Mouse (Mus musculus): ENCODE measurements around the gene Gpr179.

Gene Gpr179

GRCm38 (mm10) chr11:97352027-97352684 is at the start of gene Gpr179:
TSS of gene Gpr179 (minus strand) at chr11:97352077.
- DNase-seq (ENCODE audit: low read depth, low spot score), result no peak

GRCm38 (mm10) chr11:97401082-97401481 is 49.2 kb upstream of the Gpr179 start:
- DNase-seq (ENCODE audit: low read depth, low spot score), result peak; percentile 79

DNA sequence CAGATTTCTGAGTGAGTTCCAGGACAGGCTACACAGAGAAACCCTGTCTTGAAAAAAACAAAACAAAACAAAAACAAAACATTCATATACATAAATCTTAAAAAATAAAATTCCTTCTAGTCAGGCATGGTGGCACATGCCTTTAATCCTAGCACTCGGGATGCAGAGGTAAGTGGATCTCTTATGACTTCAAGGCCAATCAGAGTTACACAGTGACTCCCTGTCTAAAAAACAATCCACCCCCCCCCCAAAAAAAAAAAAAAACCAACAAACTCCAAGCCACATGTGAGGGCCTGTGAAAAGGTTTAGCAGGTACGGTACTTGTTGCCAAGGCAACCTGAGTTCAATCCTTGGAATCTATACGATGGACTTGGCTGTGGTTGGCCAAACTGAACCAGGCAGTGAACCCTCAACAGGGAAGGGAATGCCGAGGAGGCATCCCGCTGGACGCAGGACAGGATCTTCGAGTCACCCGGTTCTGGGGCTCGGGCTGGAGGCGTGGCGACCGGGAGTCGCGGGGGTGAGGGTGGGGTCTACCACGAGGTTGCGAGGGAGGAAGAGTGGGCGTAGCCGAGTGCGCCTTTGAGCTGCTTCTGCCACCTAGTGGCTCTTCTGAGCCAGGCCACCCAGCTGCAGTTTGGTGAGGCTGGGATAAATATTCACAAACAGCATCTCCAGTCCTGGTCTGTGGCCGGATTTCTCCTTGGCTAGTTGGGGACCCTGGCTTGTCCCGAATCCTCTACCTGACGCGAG is 48.3 kb upstream of the Gpr179 start:
- DNase-seq (ENCODE audit: low read depth, low spot score), result peak; percentile 76

DNA sequence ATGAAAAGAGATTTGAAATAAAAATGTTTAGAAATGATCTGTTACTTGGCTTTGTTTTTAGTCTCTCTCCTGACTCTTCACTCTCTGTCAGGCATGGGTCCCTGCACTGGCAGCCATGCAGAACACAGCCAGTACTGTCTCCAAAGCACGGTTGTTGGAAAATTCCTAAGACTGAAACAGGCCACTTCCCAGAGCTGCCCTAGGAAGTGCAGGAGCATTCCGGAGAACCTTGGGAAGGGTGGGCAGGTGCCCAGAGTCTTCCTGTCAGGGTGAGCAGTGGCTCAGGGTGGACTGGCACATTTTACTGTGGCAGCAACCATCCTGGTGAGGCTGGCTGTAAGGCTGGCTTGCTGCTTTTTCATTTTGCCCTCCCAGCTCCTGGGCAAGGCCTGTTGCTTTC is 46.6 kb upstream of the Gpr179 start:
- DNase-seq (ENCODE audit: low read depth, low spot score), result no peak

DNA sequence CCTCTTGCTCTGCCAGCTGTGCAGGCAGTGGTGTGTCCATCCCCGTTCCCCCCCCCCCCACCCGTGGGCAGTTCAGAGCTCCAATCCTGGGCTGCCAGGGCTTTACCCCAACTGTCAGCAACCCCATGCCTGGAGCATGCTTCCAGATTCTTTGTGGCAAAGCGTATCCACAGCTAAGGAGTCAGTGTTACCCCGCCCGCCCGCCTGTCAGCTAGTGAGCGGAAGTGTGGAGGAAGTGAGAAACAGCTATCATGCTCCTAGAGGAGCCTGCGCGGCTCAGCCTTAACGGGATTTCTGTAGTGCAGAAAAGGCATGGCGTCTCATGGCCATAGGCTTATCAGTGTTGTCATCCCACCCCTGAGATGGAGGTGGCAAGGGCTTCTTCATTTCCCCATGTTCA is 42.3 kb upstream of the Gpr179 start:
- DNase-seq (ENCODE audit: low read depth, low spot score), result no peak

DNA sequence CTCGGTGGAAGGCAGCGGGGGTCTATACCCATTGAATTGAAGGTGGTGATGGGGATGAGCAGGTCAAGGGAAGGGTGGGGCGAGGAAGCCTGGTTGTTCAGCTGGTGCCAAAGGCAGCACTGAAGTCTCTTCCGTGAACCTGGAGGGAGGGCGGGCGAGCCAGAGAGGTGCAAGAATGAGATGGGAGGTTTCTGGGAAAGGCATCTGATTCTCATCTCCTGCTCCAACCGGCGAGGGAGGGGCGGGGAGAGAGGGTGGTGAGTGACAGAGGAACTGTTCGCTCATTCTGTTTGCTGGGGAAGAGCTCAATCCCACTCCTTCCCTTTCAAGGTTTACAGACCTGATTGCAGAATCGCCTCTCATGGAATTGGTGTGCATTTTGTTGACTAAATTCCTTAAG is 41.8 kb upstream of the Gpr179 start:
- DNase-seq (ENCODE audit: low read depth, low spot score), result no peak

GRCm38 (mm10) chr11:97389127-97389526 is 37.2 kb upstream of the Gpr179 start:
- DNase-seq (ENCODE audit: low read depth, low spot score), result no peak

GRCm38 (mm10) chr11:97387811-97388210 is 35.9 kb upstream of the Gpr179 start:
- no peak for DNase-seq (ENCODE audit: low read depth, low spot score)

- peak; percentile 67 for DNase-seq (ENCODE audit: low read depth, low spot score)
Measured at GRCm38 (mm10) chr11:97383764-97384163, 31.9 kb upstream of the Gpr179 start.

- no peak for DNase-seq (ENCODE audit: low read depth, low spot score)
Measured at GRCm38 (mm10) chr11:97383017-97383416, 31.1 kb upstream of the Gpr179 start.

- no peak for DNase-seq (ENCODE audit: low read depth, low spot score)
Measured at GRCm38 (mm10) chr11:97380036-97380435, 28.2 kb upstream of the Gpr179 start.

DNA sequence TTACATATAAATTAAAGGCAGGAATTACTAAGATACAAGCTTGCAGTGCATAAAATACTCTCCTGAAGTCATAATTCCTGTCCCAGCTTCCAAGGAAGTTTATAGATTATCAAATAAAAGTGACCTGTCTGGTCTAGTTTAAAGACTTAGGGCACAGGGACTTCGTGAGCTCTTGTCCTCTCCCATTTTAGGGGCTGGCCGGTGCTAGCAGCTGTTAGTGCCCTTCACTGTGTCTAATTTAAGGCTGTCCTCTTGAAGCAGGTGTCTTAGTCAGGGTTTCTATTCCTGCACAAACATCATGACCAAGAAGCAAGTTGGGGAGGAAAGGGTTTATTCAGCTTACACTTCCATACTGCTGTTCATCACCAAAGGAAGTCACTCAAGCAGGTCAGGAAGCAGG is 21.5 kb upstream of the Gpr179 start:
- no peak for DNase-seq (ENCODE audit: low read depth, low spot score)

DNA sequence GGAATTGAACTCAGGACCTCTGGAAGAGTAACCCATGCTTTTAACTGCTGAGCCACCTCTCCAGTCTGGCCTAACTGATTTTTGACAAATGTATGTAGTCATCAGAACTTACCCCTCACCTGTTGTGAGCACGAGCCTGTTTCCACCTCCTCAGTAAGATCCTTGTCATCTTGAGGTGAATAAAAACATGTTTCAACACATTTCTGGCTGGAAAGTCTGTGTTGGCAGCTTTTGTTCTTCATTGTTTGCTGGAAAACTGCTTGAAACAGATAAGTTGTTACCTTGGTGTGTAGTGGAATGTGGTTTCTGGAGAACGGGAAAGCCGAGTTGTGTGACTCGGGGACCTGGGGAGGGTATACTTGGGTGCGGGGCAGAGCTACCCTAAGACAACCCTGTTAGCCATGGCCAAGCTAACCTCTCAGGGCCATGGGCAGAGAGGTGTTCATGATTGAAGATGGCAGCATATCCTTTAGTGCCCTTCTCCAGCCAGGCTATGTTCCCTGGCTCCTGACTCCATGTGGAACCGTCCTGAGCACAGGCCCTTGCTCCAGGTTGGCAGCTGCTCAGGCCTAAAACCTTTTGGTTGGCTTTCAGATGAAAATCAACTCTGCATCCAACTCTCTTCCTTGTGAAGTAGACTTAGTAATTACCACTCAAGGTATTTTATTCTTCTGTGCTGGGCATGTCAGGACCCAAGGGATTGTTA is 20.4 kb upstream of the Gpr179 start:
- DNase-seq (ENCODE audit: low read depth, low spot score), result no peak

- DNase-seq (ENCODE audit: low read depth, low spot score), result peak; percentile 72
Measured at GRCm38 (mm10) chr11:97370329-97371091, 18.6 kb upstream of the Gpr179 start.

DNA sequence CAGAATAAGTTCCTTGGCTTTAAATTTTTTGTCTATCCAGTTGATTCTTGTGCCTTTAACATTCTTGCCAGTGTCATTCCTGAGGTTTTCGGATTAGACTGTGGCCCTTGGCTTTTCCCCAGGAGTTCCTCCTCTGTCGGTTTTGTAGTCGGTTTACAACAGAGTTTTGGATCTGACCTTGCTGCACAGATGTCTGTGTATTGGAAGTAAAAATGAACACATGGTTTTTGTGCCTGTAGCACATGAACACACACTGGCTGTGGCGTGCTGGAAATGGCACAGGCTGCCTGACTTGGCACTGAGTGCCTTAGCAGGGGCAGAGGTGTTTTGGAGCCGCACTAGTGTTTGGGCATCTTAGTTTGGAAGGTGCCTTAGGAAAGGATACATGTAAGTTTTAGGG is 16.6 kb upstream of the Gpr179 start:
- no peak for DNase-seq (ENCODE audit: low read depth, low spot score)

DNA sequence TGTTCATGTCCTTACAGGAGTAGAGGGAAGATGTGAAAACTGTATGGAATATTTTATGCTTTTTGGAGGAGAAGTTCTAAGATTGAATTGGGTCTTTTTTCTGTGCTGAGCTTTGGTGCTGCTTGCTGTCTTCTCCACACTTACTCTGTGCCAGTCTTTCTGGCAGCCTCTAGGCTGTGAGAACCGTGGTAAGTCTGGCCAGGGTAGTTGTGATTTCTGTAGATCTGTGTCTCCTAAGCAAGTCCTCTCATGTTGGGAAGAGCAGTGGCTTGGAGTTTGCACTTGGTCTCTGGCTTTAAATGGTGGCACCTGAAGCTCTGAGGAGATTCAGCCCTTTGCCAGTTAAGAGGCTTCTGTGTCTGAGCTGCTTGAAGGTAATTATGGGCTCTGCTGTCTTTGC is 13.7 kb upstream of the Gpr179 start:
- DNase-seq (ENCODE audit: low read depth, low spot score), result no peak

DNA sequence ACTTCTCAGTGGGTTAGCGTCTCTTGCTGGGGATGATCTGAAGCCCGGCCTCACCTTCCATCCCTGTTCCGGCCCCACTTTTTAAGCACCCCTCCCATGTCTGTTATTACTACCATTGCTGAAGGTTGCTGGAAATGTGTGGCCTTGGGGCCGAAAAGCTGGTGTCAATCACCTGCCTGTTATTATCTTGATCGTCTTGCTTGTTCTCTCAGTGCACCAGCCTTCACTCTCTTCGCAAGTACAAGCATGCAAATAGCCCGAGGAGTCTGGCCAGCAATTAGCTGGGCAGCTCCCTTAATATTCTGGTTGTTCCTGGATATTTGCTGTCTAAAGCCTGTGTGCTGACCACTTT is 11.7 kb upstream of the Gpr179 start:
- DNase-seq (ENCODE audit: low read depth, low spot score), result no peak

DNA sequence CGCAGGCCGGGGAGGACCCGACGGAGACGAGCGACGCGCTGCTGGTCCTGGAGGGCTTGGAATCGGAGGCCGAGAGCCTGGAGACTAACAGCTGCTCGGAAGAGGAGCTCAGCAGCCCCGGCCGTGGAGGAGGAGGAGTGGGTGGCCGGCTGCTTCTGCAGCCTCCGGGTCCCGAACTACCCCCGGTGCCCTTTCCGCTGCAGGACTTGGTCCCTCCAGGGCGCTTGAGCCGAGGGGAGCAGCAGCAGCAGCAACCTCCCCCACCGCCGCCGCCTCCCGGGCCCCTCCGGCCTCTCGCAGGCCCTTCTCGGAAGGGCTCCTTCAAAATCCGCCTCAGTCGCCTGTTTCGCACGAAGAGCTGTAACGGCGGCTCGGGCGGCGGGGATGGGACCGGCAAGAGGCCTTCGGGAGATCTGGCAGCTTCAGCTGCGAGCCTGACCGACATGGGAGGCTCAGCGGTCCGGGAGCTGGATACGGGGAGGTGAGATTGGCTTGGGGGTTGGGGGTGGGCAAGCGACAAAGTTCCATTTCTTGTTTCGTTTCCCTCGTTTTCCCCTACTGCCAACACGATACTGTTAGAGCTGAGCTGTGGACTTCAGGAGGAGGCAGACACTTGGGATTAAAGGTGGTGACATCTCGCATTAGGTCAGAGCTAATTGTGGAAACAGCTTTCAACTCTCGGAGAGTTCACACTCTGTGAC is 11.2 kb upstream of the Gpr179 start:
- no peak for DNase-seq (ENCODE audit: low read depth, low spot score)

- no peak for DNase-seq (ENCODE audit: low read depth, low spot score)
Measured at GRCm38 (mm10) chr11:97362649-97362942, 10.7 kb upstream of the Gpr179 start.

DNA sequence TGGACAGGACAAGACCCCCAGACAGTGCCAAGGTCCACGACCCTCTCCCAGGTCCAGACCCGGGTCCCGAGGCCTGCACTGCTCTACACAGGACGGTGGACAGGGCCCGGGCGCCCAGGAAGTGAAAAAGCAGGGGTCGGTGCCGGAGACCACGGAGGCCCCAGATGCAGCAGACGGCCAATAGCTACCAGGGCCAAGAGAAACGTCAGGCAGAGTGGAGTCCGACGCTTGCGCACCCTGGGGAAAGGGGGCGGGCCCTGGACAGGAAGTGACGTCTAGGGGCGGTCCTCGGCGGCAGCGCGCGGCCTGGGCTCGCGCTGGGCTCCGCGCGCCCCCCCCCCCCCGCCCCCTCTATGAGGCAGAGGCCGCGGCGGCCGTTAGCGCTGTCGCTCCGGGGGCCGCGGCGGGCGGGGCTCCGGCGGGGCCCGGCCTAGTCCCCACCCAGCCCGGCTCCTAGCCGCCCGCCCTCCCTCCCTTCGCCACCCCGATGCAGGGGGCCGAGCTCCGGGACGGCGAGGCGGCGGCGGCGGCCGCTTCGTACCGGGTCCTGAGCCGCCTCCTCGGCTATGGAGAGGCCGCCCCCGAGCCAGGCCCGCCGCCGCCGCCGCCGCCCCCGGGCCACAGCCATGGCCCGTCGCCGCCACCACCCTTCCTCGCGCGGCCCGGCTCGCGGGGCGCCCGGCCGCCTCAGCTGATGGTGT is 10.2 kb upstream of the Gpr179 start, which contains the start of gene Socs7:
Gene Socs7, plus strand, starts transcription at position 604 of the 701 bp plus-strand sequence.
- DNase-seq (ENCODE audit: low read depth, low spot score), result peak; percentile 89

DNA sequence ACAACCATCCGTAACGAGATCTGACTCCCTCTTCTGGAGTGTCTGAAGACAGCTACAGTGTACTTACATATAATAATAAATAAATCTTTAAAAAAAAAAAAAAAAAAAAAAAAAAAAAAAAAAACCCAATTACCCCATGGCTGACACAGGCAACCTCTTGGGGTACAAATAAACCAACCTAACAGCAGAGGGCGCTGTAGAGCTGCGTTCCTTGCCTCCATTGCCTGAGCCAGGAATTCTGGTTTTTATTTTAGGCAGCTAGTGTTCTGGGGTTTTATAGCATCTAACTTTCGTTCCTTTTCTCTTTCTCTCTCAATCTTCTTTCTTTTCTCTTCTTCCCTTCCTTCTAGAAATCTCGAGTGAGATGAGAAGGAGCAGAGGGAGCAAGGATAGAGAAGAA is 5.8 kb upstream of the Gpr179 start:
- DNase-seq (ENCODE audit: low read depth, low spot score), result peak; percentile 42
